Mouse (Mus musculus): ENCODE data around the gene Mcoln2.

Mcoln2 gene

GRCm38 (mm10) chr3:146232708-146233107 is 83.1 kb downstream of the Mcoln2 start:
- DNase-seq, result no peak

- peak in 1 of 2 experiments; percentile 43 for DNase-seq
Observed at GRCm38 (mm10) chr3:146233741-146234140, 84.1 kb downstream of the Mcoln2 start.

- DNase-seq, result no peak
Observed at GRCm38 (mm10) chr3:146234530-146234929, 84.9 kb downstream of the Mcoln2 start.

GRCm38 (mm10) chr3:146236280-146236679 is 86.6 kb downstream of the Mcoln2 start:
- DNase-seq, result no peak

- no peak for DNase-seq
Observed at GRCm38 (mm10) chr3:146237676-146238075, 88.0 kb downstream of the Mcoln2 start.

- DNase-seq, result no peak
Observed at GRCm38 (mm10) chr3:146244630-146245029, 95.0 kb downstream of the Mcoln2 start.

Measured in lung, adult 18-20 months (tissue).